Mouse (Mus musculus): Measurements from ENCODE around the gene Echs1. TPM values are rescaled to one million over a fixed set of nuclear protein-coding genes. Genes with fewer than 3 reads are reported as not detected.

Gene Echs1
- 20.1 TPM for polyA plus RNA-seq (2015; fragmentation: Illumina TruSeq; extraction: RNeasy Lipid Tissue Mini Kit (QIAGEN cat#74804); ENCODE audit: insufficient read depth, low read depth, low replicate concordance)

GRCm38 (mm10) chr7:140116329-140117054 is at the start of gene Echs1:
Gene Echs1 (minus strand): TSS chr7:140116476.

GRCm38 (mm10) chr7:140164664-140165063 is 48.4 kb upstream of the Echs1 start, which contains the start of gene Olfr522:
Gene Olfr522 (minus strand): TSS chr7:140164764.

GRCm38 (mm10) chr7:140154218-140154927 is 38.1 kb upstream of the Echs1 start, which contains the start of gene Sprn:
Gene Sprn (minus strand): TSS chr7:140154877.

GRCm38 (mm10) chr7:140137135-140138020 is 21.1 kb upstream of the Echs1 start, which contains the start of gene Mtg1:
Gene Mtg1 (plus strand): TSS chr7:140137564.

GRCm38 (mm10) chr7:140115583-140116328 is 520 bp downstream of the Echs1 start, which contains the start of gene Paox:
Gene Paox (plus strand): TSS chr7:140115799.

GRCm38 (mm10) chr7:140101993-140102860 is 14.0 kb downstream of the Echs1 start, which contains the start of gene Fuom:
Gene Fuom (minus strand): TSS chr7:140102441.

GRCm38 (mm10) chr7:140092924-140093528 is 23.2 kb downstream of the Echs1 start, which contains the start of gene Prap1:
Gene Prap1 (plus strand): TSS chr7:140093395.

GRCm38 (mm10) chr7:140082242-140082678 is 34.0 kb downstream of the Echs1 start, which contains the start of gene Caly:
Gene Caly (minus strand): TSS chr7:140082548.

Other genes starting within 250 kb of the Echs1 start
- gene Kndc1, start 221.8 kb downstream of the Echs1 start, polyA plus RNA-seq (2015; fragmentation: Illumina TruSeq; extraction: RNeasy Lipid Tissue Mini Kit (QIAGEN cat#74804); ENCODE audit: insufficient read depth, low read depth, low replicate concordance), result 0.31 TPM
- gene Utf1, start 172.7 kb downstream of the Echs1 start, polyA plus RNA-seq (2015; fragmentation: Illumina TruSeq; extraction: RNeasy Lipid Tissue Mini Kit (QIAGEN cat#74804); ENCODE audit: insufficient read depth, low read depth, low replicate concordance), result not detected
- not detected for gene 6430531B16Rik, start 137.7 kb downstream of the Echs1 start, polyA plus RNA-seq (2015; fragmentation: Illumina TruSeq; extraction: RNeasy Lipid Tissue Mini Kit (QIAGEN cat#74804); ENCODE audit: insufficient read depth, low read depth, low replicate concordance)
- gene Adam8, start 123.9 kb downstream of the Echs1 start, polyA plus RNA-seq (2015; fragmentation: Illumina TruSeq; extraction: RNeasy Lipid Tissue Mini Kit (QIAGEN cat#74804); ENCODE audit: insufficient read depth, low read depth, low replicate concordance), result 0.85 TPM
- gene Zfp511, start 80.1 kb downstream of the Echs1 start, polyA plus RNA-seq (2015; fragmentation: Illumina TruSeq; extraction: RNeasy Lipid Tissue Mini Kit (QIAGEN cat#74804); ENCODE audit: insufficient read depth, low read depth, low replicate concordance), result 14.4 TPM
- 4.0 TPM for gene Tubgcp2, start 79.8 kb downstream of the Echs1 start, polyA plus RNA-seq (2015; fragmentation: Illumina TruSeq; extraction: RNeasy Lipid Tissue Mini Kit (QIAGEN cat#74804); ENCODE audit: insufficient read depth, low read depth, low replicate concordance)
- gene Msx3, start 67.4 kb downstream of the Echs1 start, polyA plus RNA-seq (2015; fragmentation: Illumina TruSeq; extraction: RNeasy Lipid Tissue Mini Kit (QIAGEN cat#74804); ENCODE audit: insufficient read depth, low read depth, low replicate concordance), result not detected
- not detected for gene Caly, start 33.9 kb downstream of the Echs1 start, polyA plus RNA-seq (2015; fragmentation: Illumina TruSeq; extraction: RNeasy Lipid Tissue Mini Kit (QIAGEN cat#74804); ENCODE audit: insufficient read depth, low read depth, low replicate concordance)
- gene Prap1, start 23.1 kb downstream of the Echs1 start, polyA plus RNA-seq (2015; fragmentation: Illumina TruSeq; extraction: RNeasy Lipid Tissue Mini Kit (QIAGEN cat#74804); ENCODE audit: insufficient read depth, low read depth, low replicate concordance), result not detected
- gene Fuom, start 14.0 kb downstream of the Echs1 start, polyA plus RNA-seq (2015; fragmentation: Illumina TruSeq; extraction: RNeasy Lipid Tissue Mini Kit (QIAGEN cat#74804); ENCODE audit: insufficient read depth, low read depth, low replicate concordance), result 41.4 TPM
- gene Paox, start 677 bp downstream of the Echs1 start, polyA plus RNA-seq (2015; fragmentation: Illumina TruSeq; extraction: RNeasy Lipid Tissue Mini Kit (QIAGEN cat#74804); ENCODE audit: insufficient read depth, low read depth, low replicate concordance), result 3.7 TPM
- 4.7 TPM for gene Mtg1, start 21.1 kb upstream of the Echs1 start, polyA plus RNA-seq (2015; fragmentation: Illumina TruSeq; extraction: RNeasy Lipid Tissue Mini Kit (QIAGEN cat#74804); ENCODE audit: insufficient read depth, low read depth, low replicate concordance)
- gene Sprn, start 38.4 kb upstream of the Echs1 start, polyA plus RNA-seq (2015; fragmentation: Illumina TruSeq; extraction: RNeasy Lipid Tissue Mini Kit (QIAGEN cat#74804); ENCODE audit: insufficient read depth, low read depth, low replicate concordance), result 0.39 TPM
- gene Olfr522, start 48.3 kb upstream of the Echs1 start, polyA plus RNA-seq (2015; fragmentation: Illumina TruSeq; extraction: RNeasy Lipid Tissue Mini Kit (QIAGEN cat#74804); ENCODE audit: insufficient read depth, low read depth, low replicate concordance), result not detected
- gene Olfr523, start 56.7 kb upstream of the Echs1 start, polyA plus RNA-seq (2015; fragmentation: Illumina TruSeq; extraction: RNeasy Lipid Tissue Mini Kit (QIAGEN cat#74804); ENCODE audit: insufficient read depth, low read depth, low replicate concordance), result not detected
- not detected for gene Olfr524, start 89.5 kb upstream of the Echs1 start, polyA plus RNA-seq (2015; fragmentation: Illumina TruSeq; extraction: RNeasy Lipid Tissue Mini Kit (QIAGEN cat#74804); ENCODE audit: insufficient read depth, low read depth, low replicate concordance)
- gene Cd163l1, start 101.8 kb upstream of the Echs1 start, polyA plus RNA-seq (2015; fragmentation: Illumina TruSeq; extraction: RNeasy Lipid Tissue Mini Kit (QIAGEN cat#74804); ENCODE audit: insufficient read depth, low read depth, low replicate concordance), result not detected
- gene 5830411N06Rik, start 130.8 kb upstream of the Echs1 start, polyA plus RNA-seq (2015; fragmentation: Illumina TruSeq; extraction: RNeasy Lipid Tissue Mini Kit (QIAGEN cat#74804); ENCODE audit: insufficient read depth, low read depth, low replicate concordance), result not detected
- gene Olfr525, start 204.4 kb upstream of the Echs1 start, polyA plus RNA-seq (2015; fragmentation: Illumina TruSeq; extraction: RNeasy Lipid Tissue Mini Kit (QIAGEN cat#74804); ENCODE audit: insufficient read depth, low read depth, low replicate concordance), result not detected
- not detected for gene Olfr527, start 217.5 kb upstream of the Echs1 start, polyA plus RNA-seq (2015; fragmentation: Illumina TruSeq; extraction: RNeasy Lipid Tissue Mini Kit (QIAGEN cat#74804); ENCODE audit: insufficient read depth, low read depth, low replicate concordance)
- not detected for gene Olfr60, start 245.2 kb upstream of the Echs1 start, polyA plus RNA-seq (2015; fragmentation: Illumina TruSeq; extraction: RNeasy Lipid Tissue Mini Kit (QIAGEN cat#74804); ENCODE audit: insufficient read depth, low read depth, low replicate concordance)

All from pancreas, adult 10 weeks (tissue).